Mouse (Mus musculus) ovary, postnatal 10 days (tissue): Measurements from ENCODE around the gene Card11.

Experiments used
- DNase-seq: peaks from one replicate; pipeline ENCODE4 v3.0.0; 2022; ENCODE audit warnings: low spot score

The Card11 gene

GRCm38 (mm10) chr5:140918519-140918918 is 81.9 kb downstream of the Card11 start:
- no peak for DNase-seq

GRCm38 (mm10) chr5:140917807-140918206 is 82.6 kb downstream of the Card11 start:
- DNase-seq: no peak

- no peak for DNase-seq
Observed at GRCm38 (mm10) chr5:140910841-140911240, 89.5 kb downstream of the Card11 start.

- no peak for DNase-seq
Observed at GRCm38 (mm10) chr5:140900866-140901265, 99.5 kb downstream of the Card11 start.

GRCm38 (mm10) chr5:140891080-140891479 is 109.3 kb downstream of the Card11 start:
- no peak for DNase-seq

- no peak for DNase-seq
Observed at GRCm38 (mm10) chr5:140890050-140890449, 110.3 kb downstream of the Card11 start.

GRCm38 (mm10) chr5:140889539-140889938 is 110.8 kb downstream of the Card11 start:
- DNase-seq: no peak

- DNase-seq: no peak
Observed at GRCm38 (mm10) chr5:140887871-140888270, 112.5 kb downstream of the Card11 start.

GRCm38 (mm10) chr5:140884966-140885365 is 115.4 kb downstream of the Card11 start:
- no peak for DNase-seq

GRCm38 (mm10) chr5:140882391-140882790 is 118.0 kb downstream of the Card11 start:
- DNase-seq: no peak

- DNase-seq: no peak
Observed at GRCm38 (mm10) chr5:140880151-140880550, 120.2 kb downstream of the Card11 start.

GRCm38 (mm10) chr5:140878644-140879043 is 121.7 kb downstream of the Card11 start:
- DNase-seq: no peak

GRCm38 (mm10) chr5:140873736-140874307 is 126.6 kb downstream of the Card11 start:
- no peak for DNase-seq

- DNase-seq: no peak
Observed at GRCm38 (mm10) chr5:140873039-140873551, 127.3 kb downstream of the Card11 start.

GRCm38 (mm10) chr5:140872532-140873038 is 127.8 kb downstream of the Card11 start:
- DNase-seq: no peak

GRCm38 (mm10) chr5:140871241-140871640 is 129.1 kb downstream of the Card11 start:
- no peak for DNase-seq

- no peak for DNase-seq
Observed at GRCm38 (mm10) chr5:140869034-140869433, 131.3 kb downstream of the Card11 start.

GRCm38 (mm10) chr5:140859730-140860129 is 140.7 kb downstream of the Card11 start:
- no peak for DNase-seq

GRCm38 (mm10) chr5:140858335-140858734 is 142.0 kb downstream of the Card11 start:
- DNase-seq: no peak

GRCm38 (mm10) chr5:140857432-140858154 is 142.8 kb downstream of the Card11 start:
- no peak for DNase-seq

- DNase-seq: no peak
Observed at GRCm38 (mm10) chr5:140855909-140856530, 144.4 kb downstream of the Card11 start.

- DNase-seq: no peak
Observed at GRCm38 (mm10) chr5:140854700-140855099, 145.7 kb downstream of the Card11 start.

- DNase-seq: no peak
Observed at GRCm38 (mm10) chr5:140853723-140854122, 146.7 kb downstream of the Card11 start.
